Mouse (Mus musculus): ENCODE results near the gene Catsper2. TPM values are rescaled to one million over a fixed set of nuclear protein-coding genes. Genes with fewer than 3 reads are reported as not detected.

Gene Catsper2
- total and polyA plus RNA-seq, 3 experiments, result 1.2 to 2.5 TPM; not detected in 1

GRCm38 (mm10) chr2:121425890-121426289 lies 12.3 kb upstream of the Catsper2 start:
- no peak for DNase-seq (ENCODE audit: low read depth, low spot score)
- Histone ChIP-seq H3K4me1 (ENCODE audit: control insufficient read depth in 1 of 2, insufficient read depth in 2 of 2, low read length in 2 of 2) (no peaks in the 10 kb centered on the region), H3K27ac (ENCODE audit: control insufficient read depth, low read depth, low read length) (no peak overlapping the region), H3K4me3 (ENCODE audit: control insufficient read depth in 1 of 2, insufficient read depth in 1 of 2, low read depth in 2 of 2, low read length in 2 of 2) (no peak overlapping the region), H3K27me3 (ENCODE audit: control insufficient read depth in 1 of 2, insufficient read depth in 2 of 2, low read length in 2 of 2) (no peaks in the 10 kb centered on the region), H3K36me3 (ENCODE audit: control insufficient read depth in 1 of 2, insufficient read depth in 2 of 2, low read length in 2 of 2) (peaks cover 0 to 59% of the 10 kb centered on the region in 2 experiments; a peak in 2 of 4 replicates), H3K9me3 (replicated peaks; ENCODE audit: insufficient read depth, low read length) (no peaks in the 10 kb centered on the region), H3K79me2 (ENCODE audit: control insufficient read depth, insufficient read depth, low read length, poor library complexity) (peaks cover 1% of the 10 kb centered on the region; the same call in 1 of the 2 replicates), H3K9ac (ENCODE audit: control insufficient read depth, low read depth, low read length, poor library complexity, severe bottlenecking) (no peak overlapping the region)
- TF ChIP-seq BHLHE40 (IDR thresholded peaks at IDR 0.05; ENCODE audit: borderline replicate concordance, low read depth, low read length) (no peak), MEF2A (IDR thresholded peaks at IDR 0.05; ENCODE audit: extremely low read depth, insufficient replicate concordance, low read depth, low read length, poor library complexity, severe bottlenecking) (no peak), HCFC1 (IDR thresholded peaks at IDR 0.05; ENCODE audit: low read depth, low read length) (no peak)

- Histone ChIP-seq H3K4me3 (ENCODE audit: control insufficient read depth in 1 of 2, insufficient read depth in 1 of 2, low read depth in 2 of 2, low read length in 2 of 2) (no peak overlapping the region), H3K4me1 (ENCODE audit: control insufficient read depth in 1 of 2, insufficient read depth in 2 of 2, low read length in 2 of 2) (no peaks in the 10 kb centered on the region; a peak in 1 of 4 replicates), H3K36me3 (ENCODE audit: control insufficient read depth in 1 of 2, insufficient read depth in 2 of 2, low read length in 2 of 2) (peaks cover 8 to 44% of the 10 kb centered on the region in 2 experiments), H3K27ac (ENCODE audit: control insufficient read depth, low read depth, low read length) (no peak overlapping the region), H3K79me2 (ENCODE audit: control insufficient read depth, insufficient read depth, low read length, poor library complexity) (peaks cover 17% of the 10 kb centered on the region), H3K27me3 (ENCODE audit: control insufficient read depth in 1 of 2, insufficient read depth in 2 of 2, low read length in 2 of 2) (no peaks in the 10 kb centered on the region), H3K9me3 (replicated peaks; ENCODE audit: insufficient read depth, low read length) (no peaks in the 10 kb centered on the region), H3K9ac (ENCODE audit: control insufficient read depth, low read depth, low read length, poor library complexity, severe bottlenecking) (no peak overlapping the region)
- no peak for DNase-seq (ENCODE audit: low read depth, low spot score)
- TF ChIP-seq TCF12 (IDR thresholded peaks at IDR 0.05; ENCODE audit: low read depth, low read length) (no peak), ZMIZ1 (IDR thresholded peaks at IDR 0.05; ENCODE audit: low read depth, low read length) (no peak), POLR2AphosphoS5 (IDR thresholded peaks at IDR 0.05; ENCODE audit: borderline replicate concordance, low read depth, low read length) (no peak), MAX (IDR thresholded peaks at IDR 0.05; ENCODE audit: low read length) (no peak), ELF1 (IDR thresholded peaks at IDR 0.05; ENCODE audit: low read depth, low read length) (no peak), TBP (IDR thresholded peaks at IDR 0.05; ENCODE audit: low read depth, low read length) (no peak), HCFC1 (IDR thresholded peaks at IDR 0.05; ENCODE audit: low read depth, low read length) (no peak), RAD21 (IDR thresholded peaks at IDR 0.05; ENCODE audit: low read depth, low read length) (no peak), SIN3A (IDR thresholded peaks at IDR 0.05; ENCODE audit: low read length) (no peak), ZKSCAN1 (IDR thresholded peaks at IDR 0.05; ENCODE audit: low read depth, low read length) (no peak), NELFE (IDR thresholded peaks at IDR 0.05; ENCODE audit: low read depth, low read length) (no peak), POLR2AphosphoS2 (IDR thresholded peaks at IDR 0.05; ENCODE audit: low read length) (no peak; the same call in 1 of the 2 replicates), MAFK (IDR thresholded peaks at IDR 0.05; ENCODE audit: borderline replicate concordance, low read depth, low read length) (no peak), CHD1 (IDR thresholded peaks at IDR 0.05; ENCODE audit: low read depth, low read length) (no peak)
Measured at GRCm38 (mm10) chr2:121423166-121423565, 9.6 kb upstream of the Catsper2 start.
